Mouse (Mus musculus): ENCODE results near the gene Gm28044. TPM values are rescaled to one million over a fixed set of nuclear protein-coding genes. Genes with fewer than 3 reads are reported as not detected.
A peak's percentile ranks its signal among the peaks of the same experiment; 100 is the strongest.
"Not testable (repeated sequence)": the region's sequence is repeated elsewhere in the genome, so short reads cannot be mapped to it uniquely, and the experiment has no call there.

The Gm28044 gene
- total RNA-seq, 2 experiments from 2014 or later, result 0.81 to 1.8 TPM

GRCm38 (mm10) chr13:67305822-67306672 is 54.3 kb downstream of the Gm28044 start, which contains the start of gene Zfp457:
Zfp457 (minus strand) TSS chr13:67306485.
- peak; percentile 88 to 89 for DNase-seq (ENCODE audit: extremely low spot score in 1 of 2, low spot score in 2 of 2)
- no peak; the same call in 1 of the 2 replicates for TF ChIP-seq CTCF (IDR thresholded peaks at IDR 0.05)
- peak within 1 kb of the TSS; percentile 93 for H3K4me3 ChIP-seq
- H3K27ac ChIP-seq, result peak within 1 kb of the TSS; percentile 82
- intact Hi-C loops (cut with DNase I), result loop anchor here (1.0 to 5.0 kb wide), 8 partner anchors 27 to 247 kb away; partner anchors contain the start of genes Gm28044, Gm28557, Rsl1 and Zfp595

DNA sequence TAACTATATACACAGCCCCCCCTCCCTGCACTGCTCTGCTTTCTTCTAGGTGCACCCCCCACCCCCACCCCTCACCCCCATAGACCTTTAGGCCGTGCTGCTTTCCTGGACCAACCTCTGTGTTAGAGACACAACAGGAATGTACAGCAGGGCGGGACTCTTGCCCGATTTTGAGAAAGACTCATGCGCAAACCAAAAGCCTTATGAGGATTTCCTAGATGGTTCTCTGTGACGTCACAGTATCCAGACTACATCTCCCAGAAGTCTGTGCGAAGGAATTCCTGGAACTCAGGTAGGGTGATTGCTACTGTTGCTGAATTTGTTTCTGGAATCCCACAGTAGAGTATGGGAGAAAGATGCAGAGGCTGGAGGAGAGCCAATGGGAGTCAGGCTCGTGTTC is 82.0 kb downstream of the Gm28044 start, which contains the start of gene Zfp458:
Gene Zfp458 (minus strand): TSS at position 153 of the 400 bp plus-strand sequence.
- intact Hi-C loops (cut with DNase I), result no loop called here
- peak; percentile 13 to 14 for DNase-seq (ENCODE audit: extremely low spot score in 1 of 2, low spot score in 2 of 2)
- Histone ChIP-seq H3K27ac (no peak within 1 kb of the TSS), H3K4me3 (no peak within 1 kb of the TSS)
- no peak for TF ChIP-seq CTCF (IDR thresholded peaks at IDR 0.05)

DNA sequence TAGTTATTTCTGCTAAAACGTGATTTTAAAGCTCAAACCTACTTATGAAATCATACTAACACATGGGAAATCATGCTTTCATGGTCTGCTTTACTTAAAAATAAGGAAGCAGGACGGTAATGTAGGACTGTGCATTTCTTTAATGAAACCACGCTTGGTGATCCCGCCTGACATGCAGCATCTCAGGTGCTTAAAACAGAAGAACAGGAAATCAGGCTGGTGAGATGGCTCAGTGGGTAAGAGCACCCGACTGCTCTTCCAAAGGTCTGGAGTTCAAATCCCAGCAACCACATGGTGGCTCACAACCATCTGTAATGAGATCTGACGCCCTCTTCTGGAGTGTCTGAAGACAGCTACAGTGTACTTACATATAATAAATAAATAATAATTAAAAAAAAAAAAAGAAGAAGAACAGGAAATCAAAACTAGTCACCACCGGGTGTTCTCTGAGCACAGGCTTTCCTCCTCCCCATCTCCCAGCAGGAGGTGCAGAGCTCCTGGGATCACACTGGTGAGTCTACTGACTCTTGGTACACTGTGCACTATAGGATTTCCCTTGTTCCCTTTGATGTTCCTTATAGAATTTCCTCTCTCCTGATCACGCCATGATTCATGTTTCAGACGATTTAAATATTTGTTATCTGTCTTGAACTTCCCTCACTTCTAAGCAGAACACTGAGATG is 90.8 kb downstream of the Gm28044 start:
- peak overlapping the region; percentile 70 for H3K27ac ChIP-seq

DNA sequence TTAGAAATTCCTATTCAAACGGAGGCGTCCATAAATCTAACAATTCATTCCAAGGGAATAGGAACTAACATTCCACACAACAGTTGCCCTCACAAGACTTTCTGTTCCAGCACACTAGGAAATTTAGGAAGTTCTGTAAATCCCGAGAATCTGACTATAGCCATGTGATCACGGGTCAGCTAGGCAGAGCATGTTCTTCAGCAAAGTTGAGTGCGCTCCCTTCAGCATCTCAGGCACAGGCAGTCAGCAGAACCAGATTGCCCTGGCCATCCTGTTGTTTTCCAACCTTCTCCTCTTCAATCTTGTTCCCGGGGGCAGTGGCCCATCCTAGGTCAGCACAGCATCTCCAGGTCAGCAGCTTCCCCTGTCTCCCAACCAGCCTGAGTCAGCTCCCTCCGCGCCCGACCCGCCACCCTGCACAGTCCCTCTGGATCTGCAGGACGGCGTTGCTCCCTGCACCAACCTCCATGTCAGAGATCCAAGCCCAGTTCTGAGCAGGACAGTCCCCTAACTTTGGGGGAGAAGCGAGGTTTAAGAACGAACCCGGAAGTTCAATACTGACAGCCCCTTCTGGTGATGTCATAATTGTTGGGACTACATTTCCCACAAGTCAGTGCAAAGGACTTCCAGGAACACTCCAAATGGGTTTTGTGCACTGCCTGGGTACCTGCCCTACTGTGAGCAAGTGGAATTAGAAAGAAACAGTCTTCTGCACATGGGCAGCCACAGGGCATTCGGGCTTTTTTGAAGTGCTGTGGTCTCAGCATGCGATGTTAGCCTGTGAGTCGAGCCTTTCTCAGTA is 91.6 kb downstream of the Gm28044 start:
- TF ChIP-seq CTCF (IDR thresholded peaks at IDR 0.05), result no peak
- H3K4me3 ChIP-seq, result peak overlapping the region; percentile 81
- peak overlapping the region; percentile 70 for H3K27ac ChIP-seq
- DNase-seq (ENCODE audit: extremely low spot score in 1 of 2, low spot score in 2 of 2), result peak; percentile 66 to 75
- intact Hi-C loops (cut with DNase I), result loop anchor here (5.0 kb wide), 3 partner anchors 39 to 1299 kb away; partner anchors contain the start of genes Gm28557 and Zfp457

More for the DNA sequence above, 90.8 kb downstream of the Gm28044 start:
- intact Hi-C loops (cut with DNase I), result loop anchor here (5.0 kb wide), 3 partner anchors 38 to 1298 kb away; partner anchors contain the start of genes Gm28557 and Zfp457
- H3K4me3 ChIP-seq, result peak overlapping the region; percentile 81
- DNase-seq (ENCODE audit: extremely low spot score in 1 of 2, low spot score in 2 of 2), result not testable (repeated sequence)

Other genes with a start within 250 kb of the Gm28044 start
- gene Rslcan18, start 244.3 kb downstream of the Gm28044 start, total RNA-seq (2021), result under 1 TPM; 0.29 to 0.44 TPM
- gene Zfp759, start 238.9 kb downstream of the Gm28044 start, total RNA-seq (2021), result 10 to 100 TPM in 1 of 2 experiments, 1 to 10 TPM in 1; 8.8 to 10.0 TPM
- 1 to 10 TPM; 4.2 to 4.8 TPM for gene Rsl1, start 187.4 kb downstream of the Gm28044 start, total RNA-seq (2021)
- gene Zfp455, start 166.0 kb downstream of the Gm28044 start, total RNA-seq (2021), result 1 to 10 TPM; 2.9 to 3.5 TPM
- gene Zfp458, start 82.1 kb downstream of the Gm28044 start, total RNA-seq (2021), result 10 to 100 TPM; 19.0 to 22.1 TPM
- 1 to 10 TPM; 4.2 to 4.9 TPM for gene Zfp457, start 54.1 kb downstream of the Gm28044 start, total RNA-seq (2021)
- 1 to 10 TPM; 3.1 to 3.8 TPM for gene Zfp595, start 28.0 kb downstream of the Gm28044 start, total RNA-seq (2021)
- gene Zfp953, start 69 bp upstream of the Gm28044 start, total RNA-seq (2021), result 1 to 10 TPM in 1 of 2 experiments, under 1 TPM in 1; 0.86 to 1.2 TPM
- gene Gm28041, start 15.2 kb upstream of the Gm28044 start, total RNA-seq (2021), result not detected
- gene Zfp456, start 15.3 kb upstream of the Gm28044 start, total RNA-seq (2021), result under 1 TPM; 0.54 to 0.58 TPM
- gene Zfp429, start 39.3 kb upstream of the Gm28044 start, total RNA-seq (2021), result 1 to 10 TPM; 2.7 to 4.4 TPM
- gene Zfp459, start 60.9 kb upstream of the Gm28044 start, total RNA-seq (2021), result 1 to 10 TPM; 4.7 to 4.9 TPM
- 10 to 100 TPM; 11.7 to 12.4 TPM for gene Zfp874a, start 91.1 kb upstream of the Gm28044 start, total RNA-seq (2021)
- 10 to 100 TPM; 15.5 to 17.6 TPM for gene Zfp874b, start 123.7 kb upstream of the Gm28044 start, total RNA-seq (2021)
- 1 to 10 TPM; 8.7 to 9.8 TPM for gene Zfp58, start 140.0 kb upstream of the Gm28044 start, total RNA-seq (2021)
- gene Gm26965, start 165.6 kb upstream of the Gm28044 start, total RNA-seq (2021), result under 1 TPM in 1 of 2 experiments, not detected in 1; 0.86 TPM
- gene Zfp87, start 165.6 kb upstream of the Gm28044 start, total RNA-seq (2021), result 10 to 100 TPM; 19.8 to 22.9 TPM
- 1 to 10 TPM; 9.4 to 9.7 TPM for gene Zfp748, start 193.3 kb upstream of the Gm28044 start, total RNA-seq (2021)
- gene Zfp729b, start 249.2 kb upstream of the Gm28044 start, total RNA-seq (2021), result 1 to 10 TPM; 8.3 to 8.9 TPM

Data from left cerebral cortex, adult 2 months (tissue).